Mouse (Mus musculus): ENCODE measurements around the gene Cdh23. TPM values are rescaled to one million over a fixed set of nuclear protein-coding genes. Genes with fewer than 3 reads are reported as not detected.

The Cdh23 gene
- polyA plus RNA-seq, 1 experiment = 2.1 TPM

DNA sequence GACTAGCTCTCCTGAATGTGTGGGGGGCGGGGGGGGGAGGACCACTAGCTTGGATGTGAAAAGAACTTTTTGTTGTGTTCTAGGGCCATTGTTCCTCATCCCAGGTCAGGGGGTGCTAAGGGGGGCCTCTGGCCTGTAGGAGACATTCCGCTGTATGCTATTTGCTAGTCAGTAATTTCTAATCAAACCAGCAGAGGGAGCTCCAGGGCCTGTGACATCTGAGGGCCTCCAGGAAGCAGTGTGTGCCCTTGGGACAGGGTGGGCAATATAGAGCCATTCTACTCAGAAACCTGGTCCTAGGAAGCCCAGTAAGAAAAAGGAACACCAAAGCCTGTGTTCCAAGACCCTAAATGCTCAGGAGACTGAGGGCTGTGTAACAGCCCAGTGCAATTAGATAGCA is 164.9 kb downstream of the Cdh23 start:
- TF ChIP-seq MYOG (IDR thresholded peaks at IDR 0.05; ENCODE audit: control insufficient read depth in 1 of 3, insufficient read depth in 1 of 3, insufficient read length in 2 of 3, low read depth in 2 of 3) = no peak
- TF ChIP-seq MAX (IDR thresholded peaks at IDR 0.05; ENCODE audit: low read depth) = no peak
- TF ChIP-seq TCF3 (IDR thresholded peaks at IDR 0.05; ENCODE audit: insufficient read length, low read depth) = no peak
- no peak for TF ChIP-seq USF1 (IDR thresholded peaks at IDR 0.05; ENCODE audit: low read depth)
- no peak for TF ChIP-seq POLR2AphosphoS2 (IDR thresholded peaks at IDR 0.05; ENCODE audit: insufficient read length, low read depth)
- TF ChIP-seq POLR2A (IDR thresholded peaks at IDR 0.05; ENCODE audit: insufficient read length, low read depth) = no peak
- TF ChIP-seq CEBPB (IDR thresholded peaks at IDR 0.05; ENCODE audit: insufficient read depth, poor library complexity, severe bottlenecking) = no peak
- TF ChIP-seq MYOD1 (IDR thresholded peaks at IDR 0.05; ENCODE audit: control insufficient read depth in 1 of 3, insufficient read length in 2 of 3, low read depth in 2 of 3) = no peak
- no peak for TF ChIP-seq SRF (IDR thresholded peaks at IDR 0.05; ENCODE audit: control insufficient read depth, insufficient read length, low read depth)
- no peak for TF ChIP-seq REST (IDR thresholded peaks at IDR 0.05; ENCODE audit: insufficient read depth, insufficient read length)
- no peak for TF ChIP-seq E2F4 (IDR thresholded peaks at IDR 0.05; ENCODE audit: insufficient read depth)
- no peak for TF ChIP-seq TCF12 (IDR thresholded peaks at IDR 0.05; ENCODE audit: insufficient read depth, poor library complexity, severe bottlenecking)
- H3ac ChIP-seq (ENCODE audit: control insufficient read depth, insufficient read length) = no peak overlapping the region
- peaks cover under 1% of the 10 kb centered on the region for H3K27me3 ChIP-seq (ENCODE audit: control insufficient read depth, insufficient read depth, insufficient read length)
- no peak overlapping the region for H3K4me3 ChIP-seq
- H3K36me3 ChIP-seq (ENCODE audit: control insufficient read depth, insufficient read depth) = no peaks in the 10 kb centered on the region
- no peak overlapping the region for H3K4me2 ChIP-seq (ENCODE audit: low read depth)
- H3K79me2 ChIP-seq (ENCODE audit: control insufficient read depth, insufficient read depth) = no peaks in the 10 kb centered on the region

DNA sequence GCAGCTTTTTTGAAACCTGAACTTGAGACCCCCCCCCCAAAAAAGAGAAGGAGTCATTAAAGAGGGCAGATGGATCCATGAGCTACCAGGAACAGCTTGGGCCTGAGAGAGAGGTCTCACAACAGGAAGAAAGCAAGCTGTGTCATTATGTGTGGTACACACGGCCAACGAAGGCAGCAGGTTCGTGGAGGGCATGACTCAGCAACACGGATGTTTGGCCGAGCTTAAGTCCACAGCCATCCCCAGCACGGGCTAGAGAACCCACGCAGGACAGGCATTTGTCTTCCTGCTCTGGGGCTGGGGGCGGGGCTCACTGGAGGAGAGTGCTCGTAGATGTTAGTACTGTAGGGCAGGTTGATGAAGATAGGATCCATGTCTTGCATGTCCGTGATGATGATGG is 165.7 kb downstream of the Cdh23 start:
- Histone ChIP-seq H3K36me3 (ENCODE audit: control insufficient read depth, insufficient read depth) (no peaks in the 10 kb centered on the region), H3K4me2 (ENCODE audit: low read depth) (no peak overlapping the region), H3K79me2 (ENCODE audit: control insufficient read depth, insufficient read depth) (no peaks in the 10 kb centered on the region), H3ac (ENCODE audit: control insufficient read depth, insufficient read length) (no peak overlapping the region), H3K4me3 (no peak overlapping the region), H3K27me3 (ENCODE audit: control insufficient read depth, insufficient read depth, insufficient read length) (peaks cover 4% of the 10 kb centered on the region)
- TF ChIP-seq POLR2AphosphoS2 (IDR thresholded peaks at IDR 0.05; ENCODE audit: insufficient read length, low read depth) (no peak), E2F4 (IDR thresholded peaks at IDR 0.05; ENCODE audit: insufficient read depth) (no peak), CEBPB (IDR thresholded peaks at IDR 0.05; ENCODE audit: insufficient read depth, poor library complexity, severe bottlenecking) (no peak), MAX (IDR thresholded peaks at IDR 0.05; ENCODE audit: low read depth) (no peak), TCF12 (IDR thresholded peaks at IDR 0.05; ENCODE audit: insufficient read depth, poor library complexity, severe bottlenecking) (no peak), REST (IDR thresholded peaks at IDR 0.05; ENCODE audit: insufficient read depth, insufficient read length) (no peak), USF1 (IDR thresholded peaks at IDR 0.05; ENCODE audit: low read depth) (no peak), POLR2A (IDR thresholded peaks at IDR 0.05; ENCODE audit: insufficient read length, low read depth) (no peak), SRF (IDR thresholded peaks at IDR 0.05; ENCODE audit: control insufficient read depth, insufficient read length, low read depth) (no peak), MYOD1 (IDR thresholded peaks at IDR 0.05; ENCODE audit: control insufficient read depth in 1 of 3, insufficient read length in 2 of 3, low read depth in 2 of 3) (no peak), MYOG (IDR thresholded peaks at IDR 0.05; ENCODE audit: control insufficient read depth in 1 of 3, insufficient read depth in 1 of 3, insufficient read length in 2 of 3, low read depth in 2 of 3) (no peak)

DNA sequence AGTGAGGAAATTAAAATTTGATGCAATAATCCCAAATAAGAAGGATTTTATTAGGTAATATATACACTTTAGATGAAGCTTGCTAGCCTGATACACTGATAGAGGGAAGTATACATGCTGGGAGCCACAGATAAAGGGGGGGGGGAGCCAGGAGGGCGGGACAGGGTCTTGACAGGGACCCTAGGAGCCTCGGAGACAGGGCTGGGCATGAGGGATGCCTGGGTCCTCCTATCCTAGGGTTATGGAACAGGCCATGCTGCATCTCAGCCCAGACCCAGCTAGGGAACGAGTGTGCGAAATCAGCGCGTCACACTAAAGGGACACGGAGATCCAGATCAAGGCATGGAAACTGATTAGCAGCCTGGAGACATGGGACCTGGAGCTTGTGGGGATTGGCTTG is 168.3 kb downstream of the Cdh23 start:
- Histone ChIP-seq H3ac (ENCODE audit: control insufficient read depth, insufficient read length) (no peak overlapping the region), H3K79me2 (ENCODE audit: control insufficient read depth, insufficient read depth) (no peaks in the 10 kb centered on the region), H3K36me3 (ENCODE audit: control insufficient read depth, insufficient read depth) (no peaks in the 10 kb centered on the region), H3K4me3 (no peak overlapping the region), H3K4me2 (ENCODE audit: low read depth) (no peak overlapping the region), H3K27me3 (ENCODE audit: control insufficient read depth, insufficient read depth, insufficient read length) (peaks cover 26% of the 10 kb centered on the region)
- TF ChIP-seq MYOG (IDR thresholded peaks at IDR 0.05; ENCODE audit: control insufficient read depth in 1 of 3, insufficient read depth in 1 of 3, insufficient read length in 2 of 3, low read depth in 2 of 3) (no peak), TCF3 (IDR thresholded peaks at IDR 0.05; ENCODE audit: insufficient read length, low read depth) (no peak), POLR2A (IDR thresholded peaks at IDR 0.05; ENCODE audit: insufficient read length, low read depth) (no peak), MAX (IDR thresholded peaks at IDR 0.05; ENCODE audit: low read depth) (no peak), E2F4 (IDR thresholded peaks at IDR 0.05; ENCODE audit: insufficient read depth) (no peak), USF1 (IDR thresholded peaks at IDR 0.05; ENCODE audit: low read depth) (no peak), TCF12 (IDR thresholded peaks at IDR 0.05; ENCODE audit: insufficient read depth, poor library complexity, severe bottlenecking) (no peak), MYOD1 (IDR thresholded peaks at IDR 0.05; ENCODE audit: control insufficient read depth in 1 of 3, insufficient read length in 2 of 3, low read depth in 2 of 3) (no peak), SRF (IDR thresholded peaks at IDR 0.05; ENCODE audit: control insufficient read depth, insufficient read length, low read depth) (no peak), REST (IDR thresholded peaks at IDR 0.05; ENCODE audit: insufficient read depth, insufficient read length) (no peak), CEBPB (IDR thresholded peaks at IDR 0.05; ENCODE audit: insufficient read depth, poor library complexity, severe bottlenecking) (no peak), POLR2AphosphoS2 (IDR thresholded peaks at IDR 0.05; ENCODE audit: insufficient read length, low read depth) (no peak)

GRCm38 (mm10) chr10:60525081-60525480 is 171.2 kb downstream of the Cdh23 start:
- Histone ChIP-seq H3K79me2 (ENCODE audit: control insufficient read depth, insufficient read depth) (no peaks in the 10 kb centered on the region), H3K4me3 (no peak overlapping the region), H3K4me2 (ENCODE audit: low read depth) (no peak overlapping the region), H3K36me3 (ENCODE audit: control insufficient read depth, insufficient read depth) (no peaks in the 10 kb centered on the region), H3ac (ENCODE audit: control insufficient read depth, insufficient read length) (no peak overlapping the region), H3K27me3 (ENCODE audit: control insufficient read depth, insufficient read depth, insufficient read length) (peaks cover 48% of the 10 kb centered on the region)
- TF ChIP-seq USF1 (IDR thresholded peaks at IDR 0.05; ENCODE audit: low read depth) = no peak
- no peak for TF ChIP-seq SRF (IDR thresholded peaks at IDR 0.05; ENCODE audit: control insufficient read depth, insufficient read length, low read depth)
- TF ChIP-seq REST (IDR thresholded peaks at IDR 0.05; ENCODE audit: insufficient read depth, insufficient read length) = no peak
- no peak for TF ChIP-seq POLR2A (IDR thresholded peaks at IDR 0.05; ENCODE audit: insufficient read length, low read depth)
- TF ChIP-seq E2F4 (IDR thresholded peaks at IDR 0.05; ENCODE audit: insufficient read depth) = no peak
- TF ChIP-seq MAX (IDR thresholded peaks at IDR 0.05; ENCODE audit: low read depth) = no peak
- no peak for TF ChIP-seq MYOG (IDR thresholded peaks at IDR 0.05; ENCODE audit: control insufficient read depth in 1 of 3, insufficient read depth in 1 of 3, insufficient read length in 2 of 3, low read depth in 2 of 3)
- no peak for TF ChIP-seq MYOD1 (IDR thresholded peaks at IDR 0.05; ENCODE audit: control insufficient read depth in 1 of 3, insufficient read length in 2 of 3, low read depth in 2 of 3)

Measured in myocyte (in vitro differentiated cells).